Mouse (Mus musculus) layer of hippocampus, postnatal 14 days (tissue): ENCODE results near the gene Zfp78. TPM values are rescaled to one million over a fixed set of nuclear protein-coding genes. Genes with fewer than 3 reads are reported as not detected.

Experiments used
- DNase-seq, 2 experiments: peaks; one replicate each; pipeline ENCODE4 v3.0.0; 2021 to 2022; ENCODE audit warnings: low spot score in 2 of 2, mixed read lengths in 1 of 2
- total RNA-seq, 2 experiments: library from RNA; stranded (reverse); gene quantifications; 2 replicates each; pipeline ENCODE4 v1.2.3; 2021

Zfp78 gene
- total RNA-seq, 2 experiments from 2014 or later: 4.1 to 5.9 TPM

- DNase-seq: peak in 1 of 2 experiments; percentile 53
Observed at GRCm38 (mm10) chr7:6386995-6387394, 23.9 kb downstream of the Zfp78 start.

DNA sequence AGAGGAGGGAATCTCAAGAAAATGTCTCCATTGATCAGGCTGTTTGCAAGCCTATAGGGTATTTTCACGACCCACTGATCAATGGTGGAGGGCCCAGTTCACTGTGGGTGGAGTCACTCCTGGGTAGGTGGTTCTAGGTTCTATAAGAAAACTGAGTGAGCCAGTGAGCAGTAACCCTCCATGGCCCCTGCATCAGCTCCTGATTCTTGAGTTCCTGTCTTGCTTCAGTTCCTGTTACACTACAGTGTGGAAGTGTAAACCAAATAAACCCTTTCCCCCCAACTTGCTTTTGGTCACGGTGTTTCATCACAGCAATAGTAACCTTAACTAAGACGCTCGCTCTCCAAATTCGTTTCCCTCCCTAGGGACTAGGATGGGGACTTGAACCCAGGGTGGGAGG, 25.9 kb downstream of the Zfp78 start:
- DNase-seq: no peak

DNA sequence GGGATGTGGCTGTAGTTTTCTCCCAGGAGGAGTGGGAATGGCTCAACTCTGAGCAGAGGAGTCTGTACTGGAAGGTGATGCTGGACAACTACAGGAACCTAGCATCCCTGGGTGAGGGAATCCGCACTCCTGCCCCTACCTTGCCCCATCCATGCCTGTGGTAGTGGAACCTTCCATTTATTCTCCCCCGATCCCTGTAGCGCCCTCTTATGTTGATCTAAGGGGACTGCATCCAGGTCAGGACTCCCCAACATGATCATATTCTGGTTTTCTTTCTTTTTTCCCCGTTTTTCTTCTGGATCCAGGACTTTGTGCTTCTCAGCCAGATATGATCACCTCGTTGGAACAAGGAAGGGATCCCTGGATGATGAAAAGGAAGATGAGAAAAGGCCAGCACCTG, 26.4 kb downstream of the Zfp78 start:
- DNase-seq: no peak

DNA sequence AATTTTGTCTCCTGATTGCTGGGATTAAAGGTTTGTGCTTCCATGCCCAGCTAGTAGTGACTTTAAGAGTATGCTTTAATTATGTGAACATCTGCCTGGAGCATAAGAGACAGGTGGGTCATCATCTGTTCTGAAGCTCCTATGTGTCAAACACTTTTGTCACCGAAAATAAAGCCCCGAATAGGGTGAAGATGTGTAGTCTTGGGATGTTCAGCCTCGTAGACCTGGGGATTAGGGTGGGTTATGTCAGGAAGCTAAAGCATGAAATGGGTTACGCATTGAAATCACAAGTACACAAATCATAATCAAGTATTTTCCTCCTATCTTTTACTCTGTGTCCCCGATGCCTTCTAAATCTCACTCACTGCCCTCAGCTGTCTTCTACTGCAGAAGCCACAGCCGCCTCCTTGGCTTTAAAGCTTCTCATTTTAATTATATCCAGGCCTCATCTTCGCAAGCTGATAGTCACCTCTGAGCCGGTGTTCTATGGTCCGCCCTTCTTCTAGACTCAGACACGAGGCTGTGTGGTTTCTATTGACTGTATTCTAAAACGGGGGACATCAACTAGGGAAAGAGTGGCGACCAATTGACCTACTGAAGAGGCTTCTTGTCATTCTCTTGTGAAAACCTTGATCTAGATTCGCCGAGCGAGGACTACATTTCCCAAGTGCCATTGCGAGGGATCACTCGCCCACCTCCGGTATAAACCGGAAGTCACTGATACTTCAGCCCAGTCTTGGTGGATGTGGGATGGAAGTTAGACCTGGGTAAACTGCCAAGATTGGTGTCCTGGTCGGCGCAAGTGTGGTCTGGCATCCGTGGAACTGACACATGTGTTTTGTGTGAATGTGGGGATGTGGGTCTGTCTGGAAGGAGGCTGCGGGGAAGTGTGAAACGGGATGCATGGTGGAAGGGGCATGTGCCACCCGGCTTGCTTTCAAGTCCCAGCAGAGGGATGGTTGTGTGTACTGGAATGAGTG, 35.2 kb downstream of the Zfp78 start, which contains the start of gene Smim17:
TSS of gene Smim17 (plus strand) at position 720 of the 980 bp plus-strand sequence.
- DNase-seq: peak; percentile 69 to 77

DNA sequence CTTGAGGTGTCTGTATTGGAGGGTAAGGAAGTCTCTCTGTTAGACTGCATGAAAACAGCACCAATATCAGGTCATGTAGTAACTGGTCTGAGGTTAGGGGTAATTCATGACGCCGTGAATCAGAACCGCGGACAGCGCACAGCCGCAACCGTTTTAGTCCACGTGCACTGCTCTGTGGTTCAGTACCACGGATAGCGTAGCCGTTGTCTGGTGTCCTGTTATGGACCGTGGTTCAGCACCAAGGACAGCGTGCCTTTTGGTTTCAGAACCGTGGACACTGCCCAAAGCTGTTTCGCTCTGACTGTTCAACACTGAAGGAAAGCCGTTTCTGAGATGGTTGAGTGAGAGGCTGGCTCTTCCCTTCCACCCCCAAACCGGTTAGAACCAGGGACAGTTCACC, 47.0 kb downstream of the Zfp78 start, which contains the start of gene Gm20715:
TSS of gene Gm20715 (plus strand) at position 235 of the 400 bp plus-strand sequence.
- DNase-seq: peak; percentile 77 to 87

- peak; percentile 19 to 26 for DNase-seq
Observed at GRCm38 (mm10) chr7:6414626-6415441, 51.8 kb downstream of the Zfp78 start.

GRCm38 (mm10) chr7:6415442-6415787, 52.3 kb downstream of the Zfp78 start:
- DNase-seq: no peak

DNA sequence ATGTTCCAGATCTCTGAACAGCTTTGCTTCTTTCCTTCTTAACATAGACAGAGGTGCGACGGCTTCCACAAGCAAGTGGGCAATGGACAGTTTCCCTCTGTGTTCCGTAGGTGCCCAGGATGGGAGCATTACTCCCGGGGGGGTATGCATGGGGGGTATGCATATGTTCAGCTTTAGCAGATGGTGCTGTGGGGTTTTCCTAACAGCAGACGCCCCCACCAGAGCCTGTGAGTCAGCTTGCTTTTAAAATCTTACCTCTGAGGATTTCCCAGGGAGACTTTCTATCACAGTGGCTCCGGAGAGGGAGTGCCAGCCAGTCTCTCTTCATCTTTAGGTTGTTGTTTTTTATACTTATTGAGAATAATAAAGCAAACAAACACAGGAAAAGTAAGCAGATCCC, 56.8 kb downstream of the Zfp78 start:
- DNase-seq: no peak

DNA sequence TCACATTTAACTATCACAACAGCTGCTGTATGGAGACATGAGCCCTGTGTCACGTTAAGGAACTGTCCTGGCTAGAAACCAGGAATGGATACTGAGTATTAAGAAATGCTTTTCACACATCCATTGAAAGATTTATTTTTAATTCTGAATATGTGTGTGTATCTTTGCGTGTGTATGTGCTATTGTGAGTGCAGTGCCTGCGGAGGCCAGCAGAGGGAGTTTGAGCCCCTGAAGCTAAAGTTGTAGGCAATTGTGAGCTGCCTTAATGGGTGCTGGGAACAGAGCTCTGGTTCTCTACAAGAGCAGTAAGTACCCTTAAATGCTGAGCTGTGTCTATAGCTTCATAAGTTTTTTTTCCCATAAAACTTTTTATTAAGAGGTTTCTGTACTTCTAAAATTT, 66.3 kb downstream of the Zfp78 start:
- no peak for DNase-seq

GRCm38 (mm10) chr7:6430342-6430741, 67.3 kb downstream of the Zfp78 start:
- no peak for DNase-seq

Other genes starting within 250 kb of the Zfp78 start
- gene Zfp787, start 207.3 kb upstream of the Zfp78 start, total RNA-seq: 10 to 100 TPM; 25.7 to 26.8 TPM
- 10 to 100 TPM; 51.1 to 54.6 TPM for gene Zfp444, start 191.1 kb upstream of the Zfp78 start, total RNA-seq
- not detected for gene Galp, start 166.2 kb upstream of the Zfp78 start, total RNA-seq
- not detected for gene Zscan5b, start 141.0 kb upstream of the Zfp78 start, total RNA-seq
- gene Epp13, start 110.6 kb upstream of the Zfp78 start, total RNA-seq: not detected
- gene Zfp667, start 76.7 kb upstream of the Zfp78 start, total RNA-seq: 10 to 100 TPM; 13.7 to 13.8 TPM
- gene Zfp583, start 32.0 kb upstream of the Zfp78 start, total RNA-seq: 10 to 100 TPM in 1 of 2 experiments, 1 to 10 TPM in 1; 9.8 to 10.9 TPM
- gene Gm3854, start 19.5 kb upstream of the Zfp78 start, total RNA-seq: 1 to 10 TPM; 5.0 to 6.6 TPM
- gene Zfp28, start 20.0 kb downstream of the Zfp78 start, total RNA-seq: 1 to 10 TPM; 5.7 to 5.9 TPM
- 10 to 100 TPM; 21.0 to 21.7 TPM for gene Smim17, start 35.4 kb downstream of the Zfp78 start, total RNA-seq
- under 1 TPM; 0.29 to 0.35 TPM for gene Gm20715, start 47.0 kb downstream of the Zfp78 start, total RNA-seq
- gene Olfr1344, start 75.4 kb downstream of the Zfp78 start, total RNA-seq: 1 to 10 TPM; 1.2 TPM
- under 1 TPM in 1 of 2 experiments, not detected in 1; 0.05 TPM for gene Olfr1336, start 92.9 kb downstream of the Zfp78 start, total RNA-seq
- not detected for gene Olfr1346, start 103.8 kb downstream of the Zfp78 start, total RNA-seq
- gene Olfr5, start 123.7 kb downstream of the Zfp78 start, total RNA-seq: not detected
- not detected for gene Olfr1347, start 136.5 kb downstream of the Zfp78 start, total RNA-seq
- gene Olfr1348, start 145.5 kb downstream of the Zfp78 start, total RNA-seq: not detected
- gene Olfr1349, start 159.7 kb downstream of the Zfp78 start, total RNA-seq: not detected
- gene Olfr1350, start 201.6 kb downstream of the Zfp78 start, total RNA-seq: not detected